Mouse (Mus musculus) limb, embryonic 15.5 days (tissue): Measurements from ENCODE around the gene Trim8. TPM values are rescaled to one million over a fixed set of nuclear protein-coding genes. Genes with fewer than 3 reads are reported as not detected.
A peak's percentile ranks its signal among the peaks of the same experiment; 100 is the strongest.

Source experiments
- ATAC-seq: fragments of 200-750 bp; cut with Nextera tagmentation; 2 replicates; pipeline ENCODE4 v1.8.0; 2017; ENCODE audit warnings: low read depth, moderate TSS enrichment; ENCODE audit not compliant: insufficient number of reproducible peaks, low FRiP score, low TSS enrichment
- H3K27ac ChIP-seq: fragments of 300-500 bp; sonication (generic); 2 replicates; pipeline ENCODE4 v1.5.1; 2015; ENCODE audit warnings: moderate library complexity, mild to moderate bottlenecking, inconsistent platforms
- H3K27me3 ChIP-seq: fragments of 300-500 bp; sonication (generic); 2 replicates; pipeline ENCODE4 v1.6.1; 2015; ENCODE audit warnings: inconsistent platforms
- H3K36me3 ChIP-seq: fragments of 300-500 bp; sonication (generic); 2 replicates; pipeline ENCODE4 v1.6.1; 2015; ENCODE audit warnings: inconsistent platforms
- H3K4me1 ChIP-seq: fragments of 300-500 bp; sonication (generic); 2 replicates; pipeline ENCODE4 v1.6.1; 2015; ENCODE audit warnings: inconsistent platforms
- H3K4me2 ChIP-seq: fragments of 300-500 bp; sonication (generic); 2 replicates; pipeline ENCODE4 v1.6.1; 2015; ENCODE audit warnings: mild to moderate bottlenecking, inconsistent platforms
- H3K4me3 ChIP-seq: fragments of 300-500 bp; sonication (generic); 2 replicates; pipeline ENCODE4 v1.5.1; 2015; ENCODE audit warnings: mild to moderate bottlenecking, inconsistent platforms
- H3K9ac ChIP-seq: fragments of 300-500 bp; sonication (generic); 2 replicates; pipeline ENCODE4 v1.6.1; 2015; ENCODE audit warnings: inconsistent platforms
- H3K9me3 ChIP-seq: fragments of 300-500 bp; sonication (generic); 2 replicates; pipeline ENCODE4 v1.6.1; 2016; ENCODE audit warnings: inconsistent platforms
- WGBS: fragments of 180-500 bp; shearing (Covaris S2); methylation state at CpG from one replicate; pipeline ENCODE4 v1.1.7; 2015; 5-methylcytosine and 5-hydroxymethylcytosine counted together
- polyA plus RNA-seq: library from polyadenylated mRNA; unstranded; fragments of >200 nt; fragmentation: Nextera tagmentation; extraction: Ambion mirVana; gene quantifications from 2 replicates; pipeline ENCODE4 v1.2.1, GENCODE M21; 2015

The Trim8 gene
- polyA plus RNA-seq, 1 experiment from 2014 or later = 15.1 TPM

GRCm38 (mm10) chr19:46463446-46463845 lies 38.1 kb upstream of the Trim8 start:
- Histone ChIP-seq H3K9ac (no peak overlapping the region), H3K27me3 (no peaks in the 10 kb centered on the region), H3K4me3 (no peak overlapping the region), H3K9me3 (no peaks in the 10 kb centered on the region), H3K27ac (no peak overlapping the region), H3K4me2 (no peak overlapping the region), H3K36me3 (peaks cover 64% of the 10 kb centered on the region), H3K4me1 (no peaks in the 10 kb centered on the region)
- ATAC-seq = no peak
- 97% methylated on average over 4 of the region's 4 CpGs for WGBS

DNA sequence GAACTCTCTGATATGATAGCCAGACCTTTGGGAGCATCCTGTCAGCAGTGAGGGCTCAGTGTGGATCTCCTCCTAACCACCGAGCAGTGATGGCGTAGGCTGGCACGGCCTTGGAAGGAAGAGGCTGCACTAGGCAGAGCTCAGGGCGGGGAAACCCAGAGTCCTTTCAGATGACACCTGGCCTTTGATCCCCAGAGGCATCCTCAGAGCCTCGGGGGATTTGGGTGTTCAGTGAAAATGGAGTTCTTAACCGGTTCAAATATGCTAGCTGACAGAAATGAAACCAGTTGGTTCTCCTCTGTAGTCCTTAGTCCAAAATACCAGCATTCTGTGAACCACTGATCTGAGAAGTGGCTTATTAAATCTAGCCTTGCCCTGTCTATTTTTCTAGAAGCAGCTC lies 35.3 kb upstream of the Trim8 start:
- H3K36me3 ChIP-seq = peaks cover 44% of the 10 kb centered on the region
- no peak overlapping the region for H3K4me3 ChIP-seq
- H3K9ac ChIP-seq = no peak overlapping the region
- no peaks in the 10 kb centered on the region for H3K9me3 ChIP-seq
- no peak for ATAC-seq
- peaks cover 14% of the 10 kb centered on the region for H3K4me1 ChIP-seq
- no peaks in the 10 kb centered on the region for H3K27me3 ChIP-seq
- WGBS = 75% methylated on average over 6 of the region's 6 CpGs
- no peak overlapping the region for H3K4me2 ChIP-seq
- no peak overlapping the region for H3K27ac ChIP-seq

DNA sequence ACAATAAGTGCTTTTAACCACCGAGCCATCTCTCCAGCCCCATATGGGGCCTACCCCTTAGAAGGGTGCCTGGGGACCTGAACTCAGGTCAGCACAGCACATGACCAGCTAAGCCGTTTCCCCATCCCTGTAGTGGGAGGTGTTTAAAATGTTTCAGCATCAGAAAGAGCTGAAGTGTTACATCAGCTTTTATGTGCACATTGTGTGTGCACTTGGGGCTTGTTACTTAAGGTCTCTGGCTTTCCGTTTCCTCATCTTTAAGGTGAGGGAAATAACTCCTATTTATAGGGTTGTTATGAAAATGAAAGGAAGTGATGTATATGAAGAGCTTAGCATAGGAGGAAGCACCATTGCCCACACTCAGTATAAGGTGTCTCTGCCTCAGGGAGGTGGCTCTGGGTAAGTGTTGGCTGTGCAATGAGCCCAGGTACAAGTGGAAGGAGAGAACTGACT lies 34.4 kb upstream of the Trim8 start:
- Histone ChIP-seq H3K9me3 (no peaks in the 10 kb centered on the region), H3K9ac (no peak overlapping the region), H3K36me3 (peaks cover 37% of the 10 kb centered on the region), H3K27ac (no peak overlapping the region), H3K4me1 (peaks cover 24% of the 10 kb centered on the region), H3K27me3 (no peaks in the 10 kb centered on the region), H3K4me2 (no peak overlapping the region), H3K4me3 (no peak overlapping the region)
- 61% methylated on average over 3 of the region's 3 CpGs for WGBS
- ATAC-seq = no peak

DNA sequence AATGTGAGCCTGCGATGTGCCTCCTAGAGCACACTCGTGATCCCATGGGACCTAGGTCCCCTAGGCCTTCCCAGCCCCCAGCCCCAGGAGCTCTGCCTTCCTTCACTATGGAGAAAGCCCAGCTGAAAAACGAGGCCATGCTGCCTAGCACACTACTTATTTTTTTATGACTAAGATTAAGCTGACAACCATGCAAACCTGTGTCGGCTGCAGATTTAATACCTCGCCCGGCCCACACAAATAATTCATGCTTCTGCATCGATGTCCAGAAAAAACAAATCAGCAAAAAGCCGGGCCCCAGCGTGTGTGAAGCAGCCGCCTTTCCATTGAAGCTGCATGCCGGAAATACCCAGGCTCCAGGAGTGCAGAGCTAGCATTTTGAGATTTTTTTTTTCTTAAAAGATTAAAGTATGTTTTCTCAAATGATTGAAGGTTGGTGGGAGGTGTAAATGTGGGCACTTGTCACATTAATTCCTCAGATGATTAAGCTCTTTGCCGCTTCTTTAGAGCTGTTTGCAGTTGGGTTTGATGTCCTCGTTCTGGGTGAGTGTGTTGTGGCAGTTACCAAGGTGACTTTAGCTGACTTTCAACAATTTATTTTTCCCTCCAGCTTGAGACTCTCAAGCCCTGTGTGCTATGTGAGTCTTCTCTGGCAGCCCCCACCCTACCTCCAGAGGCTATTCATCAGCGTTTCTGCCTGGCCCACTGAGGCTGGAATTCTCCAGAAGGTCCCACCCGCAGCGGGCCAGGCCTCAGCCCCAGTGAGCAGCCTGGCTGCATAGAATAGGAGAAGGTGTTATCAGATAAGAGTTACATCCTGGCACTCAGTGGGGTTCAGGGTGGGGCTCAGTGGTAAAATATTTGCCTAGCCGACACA lies 30.9 kb upstream of the Trim8 start:
- 31% methylated on average over 17 of the region's 17 CpGs for WGBS
- Histone ChIP-seq H3K9me3 (no peaks in the 10 kb centered on the region), H3K9ac (no peak overlapping the region), H3K4me3 (no peak overlapping the region), H3K4me1 (peaks cover 27% of the 10 kb centered on the region), H3K36me3 (peaks cover 51% of the 10 kb centered on the region), H3K27ac (peak overlapping the region; percentile 76), H3K4me2 (no peak overlapping the region), H3K27me3 (no peaks in the 10 kb centered on the region)
- no peak for ATAC-seq

GRCm38 (mm10) chr19:46471324-46472093 lies 30.0 kb upstream of the Trim8 start:
- Histone ChIP-seq H3K9ac (no peak overlapping the region), H3K36me3 (peaks cover 54% of the 10 kb centered on the region)
- no peak for ATAC-seq

DNA sequence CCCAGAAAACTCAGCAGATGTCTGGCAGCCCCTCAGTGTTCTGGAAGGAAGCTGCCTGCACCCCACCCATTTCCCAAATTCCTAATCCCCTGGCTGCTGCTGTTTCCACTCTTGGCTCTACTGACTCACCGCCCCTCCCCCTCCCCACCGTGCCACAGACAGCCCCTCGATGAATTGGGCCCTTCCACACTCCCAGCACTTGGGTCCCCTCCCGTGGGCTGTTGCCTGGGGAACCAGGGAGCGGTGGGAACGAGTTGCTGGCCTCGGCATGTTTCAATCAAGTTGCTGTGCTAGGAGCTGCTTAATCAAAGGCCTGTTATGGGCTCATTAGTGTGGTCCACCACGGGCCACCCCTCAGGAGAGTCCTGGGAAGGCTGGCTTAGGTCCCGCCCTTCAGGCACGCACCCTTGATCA lies 24.1 kb upstream of the Trim8 start:
- Histone ChIP-seq H3K9ac (no peak overlapping the region), H3K36me3 (peaks cover 64% of the 10 kb centered on the region), H3K4me3 (no peak overlapping the region), H3K4me1 (peaks cover 46% of the 10 kb centered on the region), H3K27me3 (no peaks in the 10 kb centered on the region), H3K4me2 (no peak overlapping the region), H3K9me3 (no peaks in the 10 kb centered on the region), H3K27ac (peak overlapping the region; percentile 72)
- 31% methylated on average over 10 of the region's 10 CpGs for WGBS
- ATAC-seq = no peak

More at GRCm38 (mm10) chr19:46471324-46472093, 30.0 kb upstream of the Trim8 start:
- Histone ChIP-seq H3K27ac (peak overlapping the region; percentile 76), H3K9me3 (no peaks in the 10 kb centered on the region), H3K4me3 (no peak overlapping the region), H3K4me2 (no peak overlapping the region), H3K4me1 (peaks cover 32% of the 10 kb centered on the region), H3K27me3 (no peaks in the 10 kb centered on the region)
- 17% methylated on average over 10 of the region's 10 CpGs for WGBS

DNA sequence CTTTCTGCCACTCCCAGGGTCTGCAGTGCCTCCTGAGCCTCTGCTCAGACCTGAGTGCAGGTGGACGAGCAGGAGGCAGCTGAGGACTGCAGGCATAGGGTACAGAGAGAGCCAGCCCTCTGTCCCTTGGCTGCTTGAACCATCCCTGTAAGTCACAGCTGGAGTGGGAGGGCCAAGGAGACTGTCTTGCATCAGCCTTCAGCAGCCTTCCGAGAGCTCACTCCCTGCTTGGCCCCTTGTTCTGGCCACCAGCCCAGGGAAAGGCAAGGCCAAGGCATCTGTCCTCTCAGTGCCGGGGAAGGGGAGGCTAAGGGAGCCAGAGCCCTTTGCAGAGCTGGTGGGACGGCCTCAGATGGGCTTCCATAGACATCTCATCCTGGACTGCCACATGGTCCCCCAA lies 23.3 kb upstream of the Trim8 start:
- H3K9me3 ChIP-seq = no peaks in the 10 kb centered on the region
- 73% methylated on average over 4 of the region's 4 CpGs for WGBS
- peaks cover 54% of the 10 kb centered on the region for H3K4me1 ChIP-seq
- H3K27me3 ChIP-seq = no peaks in the 10 kb centered on the region
- ATAC-seq = no peak
- no peak overlapping the region for H3K4me2 ChIP-seq
- H3K4me3 ChIP-seq = no peak overlapping the region
- H3K9ac ChIP-seq = no peak overlapping the region
- peaks cover 58% of the 10 kb centered on the region for H3K36me3 ChIP-seq
- peak overlapping the region; percentile 57 for H3K27ac ChIP-seq

GRCm38 (mm10) chr19:46478826-46479225 lies 22.7 kb upstream of the Trim8 start:
- Histone ChIP-seq H3K27ac (peak overlapping the region; percentile 67), H3K27me3 (no peaks in the 10 kb centered on the region), H3K4me2 (no peak overlapping the region), H3K4me3 (no peak overlapping the region), H3K4me1 (peaks cover 58% of the 10 kb centered on the region), H3K36me3 (peaks cover 53% of the 10 kb centered on the region), H3K9ac (no peak overlapping the region), H3K9me3 (no peaks in the 10 kb centered on the region)
- 60% methylated on average over 5 of the region's 5 CpGs for WGBS
- ATAC-seq = no peak

- Histone ChIP-seq H3K27ac (peak overlapping the region; percentile 67), H3K9ac (no peak overlapping the region), H3K9me3 (no peaks in the 10 kb centered on the region), H3K4me2 (no peak overlapping the region), H3K27me3 (no peaks in the 10 kb centered on the region), H3K36me3 (peaks cover 50% of the 10 kb centered on the region), H3K4me3 (no peak overlapping the region), H3K4me1 (peaks cover 65% of the 10 kb centered on the region)
- WGBS = 51% methylated on average over 21 of the region's 21 CpGs
- no peak for ATAC-seq
Observed at GRCm38 (mm10) chr19:46479306-46480075, 22.0 kb upstream of the Trim8 start.

GRCm38 (mm10) chr19:46480624-46481345 lies 20.7 kb upstream of the Trim8 start:
- H3K4me2 ChIP-seq = no peak overlapping the region
- H3K27ac ChIP-seq = 0 out of 2 replicates have a peak overlapping the region, but pooled peaks have one; percentile 67
- 76% methylated on average over 10 of the region's 10 CpGs for WGBS
- H3K4me1 ChIP-seq = peaks cover 70% of the 10 kb centered on the region
- H3K36me3 ChIP-seq = peaks cover 51% of the 10 kb centered on the region
- H3K9me3 ChIP-seq = no peaks in the 10 kb centered on the region
- H3K4me3 ChIP-seq = no peak overlapping the region
- no peak for ATAC-seq
- no peaks in the 10 kb centered on the region for H3K27me3 ChIP-seq
- no peak overlapping the region for H3K9ac ChIP-seq

GRCm38 (mm10) chr19:46481352-46481751 lies 20.1 kb upstream of the Trim8 start:
- H3K36me3 ChIP-seq = peaks cover 56% of the 10 kb centered on the region
- no peak overlapping the region for H3K4me3 ChIP-seq
- H3K27ac ChIP-seq = no peak overlapping the region
- H3K9ac ChIP-seq = no peak overlapping the region
- no peak overlapping the region for H3K4me2 ChIP-seq
- peaks cover 70% of the 10 kb centered on the region for H3K4me1 ChIP-seq
- ATAC-seq = no peak
- no peaks in the 10 kb centered on the region for H3K27me3 ChIP-seq
- 33% methylated on average over 3 of the region's 3 CpGs for WGBS
- no peaks in the 10 kb centered on the region for H3K9me3 ChIP-seq
